Mouse (Mus musculus) cerebellum, adult 2 months (tissue): ENCODE results near the gene Dao.

Source experiments
- CTCF ChIP-seq: fragments of 200-500 bp; IDR thresholded peaks from 2 replicates; pipeline ENCODE4 v1.5.1; 2011; ENCODE audit warnings: low read depth, mild to moderate bottlenecking, control low read depth, low read length, moderate library complexity, borderline replicate concordance; ENCODE audit not compliant: insufficient read depth
- POLR2A ChIP-seq: fragments of 200-500 bp; IDR thresholded peaks from 2 replicates; pipeline ENCODE4 v1.6.1; 2011; ENCODE audit warnings: low read length, control low read depth, borderline replicate concordance; ENCODE audit not compliant: insufficient read depth

GRCm38 (mm10) chr5:113986182-113986961 lies 17.1 kb upstream of the Dao start:
- TF ChIP-seq POLR2A (no peak), CTCF (no peak)
